Mouse (Mus musculus): ENCODE data around the gene Aamp.
"Not testable (repeated sequence)": the region's sequence is repeated elsewhere in the genome, so short reads cannot be mapped to it uniquely, and the experiment has no call there.

Gene Aamp

DNA sequence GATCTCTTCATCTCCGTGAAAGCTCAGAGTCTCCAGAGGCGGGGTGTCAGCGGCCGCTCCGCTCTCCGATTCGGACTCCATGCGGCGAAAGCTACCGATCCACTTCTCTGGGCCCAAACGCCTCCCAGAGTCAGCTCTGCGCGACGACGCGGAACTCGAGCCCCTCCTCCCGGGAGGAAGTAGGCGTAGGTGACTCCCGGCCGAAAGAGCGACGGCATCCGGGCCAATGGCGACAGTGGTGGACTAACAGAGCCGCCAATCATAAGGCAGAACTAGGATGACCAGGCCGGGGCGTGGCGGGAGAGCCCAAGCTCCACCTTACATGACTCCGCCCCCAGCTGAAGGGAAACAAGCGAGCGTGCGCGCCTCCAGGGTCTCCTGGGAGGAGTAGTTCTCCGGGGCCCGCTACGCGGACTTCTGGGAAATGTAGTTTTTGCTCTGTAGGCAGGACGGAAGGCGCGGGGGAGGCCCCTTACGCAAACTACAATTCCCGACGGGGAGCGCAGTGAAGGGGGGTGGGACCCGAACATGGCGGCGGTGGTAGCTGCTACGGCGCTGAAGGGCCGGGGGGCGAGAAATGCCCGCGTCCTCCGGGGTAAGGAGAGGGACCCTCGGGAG lies at the start of gene Aamp, which contains the start of gene Pnkd:
Gene Aamp, minus strand, starts transcription at position 196 of the 618 bp plus-strand sequence.
Gene Pnkd, plus strand, starts transcription at position 388 of the 618 bp plus-strand sequence.
- DNase-seq (ENCODE audit: low spot score in 2 of 2): peak; percentile 99 to 100

DNA sequence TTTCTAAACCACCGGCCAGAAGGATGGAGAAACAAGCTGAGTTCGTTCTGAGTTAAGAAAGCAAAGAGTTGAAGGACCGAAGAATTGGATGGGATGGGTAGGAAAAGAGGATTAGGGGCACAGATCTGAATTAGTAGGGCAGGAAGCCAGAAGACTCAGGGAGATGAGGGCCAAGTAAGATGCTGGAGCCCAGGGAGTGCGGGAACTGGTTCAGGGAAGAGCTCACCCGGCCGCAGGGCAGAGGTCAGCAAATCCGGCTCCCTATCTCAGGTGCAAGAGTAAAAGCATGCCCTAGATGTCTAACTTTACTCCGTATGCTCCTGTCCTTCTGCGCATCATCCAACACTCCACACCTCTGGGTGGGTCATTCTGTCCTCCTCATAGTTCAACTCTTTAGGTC lies 48.4 kb upstream of the Aamp start:
- no peak for DNase-seq (ENCODE audit: low spot score in 2 of 2)

DNA sequence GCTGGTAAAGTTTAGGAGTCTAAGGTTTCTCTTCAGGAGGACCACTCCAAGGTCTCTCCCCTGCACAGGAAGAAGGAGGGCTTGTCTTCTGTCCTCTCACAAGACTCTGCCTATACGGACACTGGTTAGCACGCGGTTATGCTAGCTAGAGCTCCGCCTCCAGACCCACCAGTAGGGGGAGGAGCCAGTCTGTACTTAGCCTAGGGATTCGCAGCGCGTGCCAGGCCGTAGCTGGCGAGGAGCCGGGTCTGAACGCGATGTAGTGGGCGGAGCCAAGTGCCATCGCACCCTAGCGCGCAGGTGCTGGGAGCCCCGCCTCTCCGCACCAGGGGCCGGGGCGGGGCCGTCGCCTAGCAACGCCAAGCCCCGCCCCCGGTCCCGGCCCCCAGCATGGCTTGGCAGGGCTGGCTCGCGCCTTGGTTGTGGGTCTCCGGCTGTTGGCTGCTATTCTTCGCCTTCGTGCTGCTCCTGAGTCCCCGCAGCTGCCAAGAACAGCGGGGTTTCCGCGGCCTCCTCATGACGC lies 47.8 kb upstream of the Aamp start:
- peak; percentile 93 to 95 for DNase-seq (ENCODE audit: low spot score in 2 of 2)

DNA sequence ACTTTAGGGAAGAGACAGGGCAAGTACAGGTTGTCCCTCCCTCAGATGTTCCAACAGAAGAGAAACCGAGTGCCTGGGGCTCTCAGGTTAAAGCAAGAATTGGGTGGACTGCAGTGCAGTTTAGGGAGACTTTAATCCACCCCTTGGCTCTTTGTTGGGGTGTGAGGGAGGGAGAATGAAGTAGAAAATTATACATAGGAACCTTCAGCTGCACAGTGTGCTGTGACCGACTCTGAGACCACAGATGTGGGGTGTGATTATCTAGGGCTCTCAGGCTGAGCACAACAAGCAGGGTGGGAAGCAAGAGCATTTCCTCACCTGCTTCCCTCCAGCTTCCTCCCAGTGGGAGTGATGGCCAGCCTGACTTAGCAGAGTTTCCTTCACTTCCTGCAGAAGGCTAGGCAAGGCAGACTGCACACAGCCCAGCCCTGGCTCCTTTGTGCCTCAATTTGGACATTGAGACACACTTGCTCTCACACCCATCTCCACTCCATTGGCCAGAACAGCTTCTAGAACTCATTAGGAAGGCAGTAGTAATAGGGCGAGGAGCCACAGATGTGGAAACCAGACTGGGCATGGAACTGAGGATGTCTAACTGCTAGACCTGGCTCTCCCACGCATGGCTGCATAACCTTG lies 46.6 kb upstream of the Aamp start:
- DNase-seq (ENCODE audit: low spot score in 2 of 2): no peak

DNA sequence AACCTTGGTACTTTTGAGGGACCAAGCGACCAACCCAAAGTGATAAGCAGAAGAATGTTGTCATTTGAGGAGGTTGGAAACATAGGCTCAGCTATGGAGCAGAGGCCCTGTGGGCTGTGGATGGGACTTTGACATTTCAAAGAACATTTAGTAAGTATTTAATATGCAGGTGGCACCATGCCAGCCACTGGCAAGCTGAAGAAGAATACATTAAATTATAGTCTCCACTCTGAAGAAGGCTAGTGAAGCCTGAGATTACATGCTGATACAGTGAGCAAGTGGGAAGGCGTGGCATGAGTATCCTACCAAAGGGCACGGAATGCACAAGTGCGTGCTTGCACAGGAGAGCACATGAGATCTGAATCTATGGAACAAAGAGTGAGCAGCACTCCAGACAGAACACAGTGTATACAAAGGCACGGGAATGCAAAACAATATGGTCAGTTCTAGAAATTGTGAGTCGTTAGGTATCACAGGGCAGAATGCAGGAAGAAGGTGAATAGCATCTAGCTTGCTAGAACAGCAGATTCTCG lies 45.4 kb upstream of the Aamp start:
- no peak for DNase-seq (ENCODE audit: low spot score in 2 of 2)

DNA sequence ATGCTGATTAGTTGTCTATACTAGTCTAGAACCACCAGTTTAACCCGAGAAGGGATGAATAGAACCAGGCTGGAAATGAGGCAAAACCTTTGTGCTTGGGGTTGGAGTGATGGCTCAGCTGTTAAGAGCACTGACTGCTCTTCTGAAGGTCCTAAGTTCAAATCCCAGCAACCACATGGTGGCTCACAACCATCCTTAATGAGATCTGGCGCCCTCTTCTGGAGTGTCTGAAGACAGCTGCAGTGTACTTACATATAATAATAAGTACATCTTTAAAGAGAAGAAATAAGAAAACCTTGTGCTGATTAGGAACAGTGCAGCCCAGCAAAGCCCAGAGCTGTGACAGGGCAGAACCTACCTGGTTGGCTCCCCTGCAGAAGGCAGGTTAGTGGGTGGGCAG lies 42.4 kb upstream of the Aamp start:
- DNase-seq (ENCODE audit: low spot score in 2 of 2): not testable (repeated sequence)

DNA sequence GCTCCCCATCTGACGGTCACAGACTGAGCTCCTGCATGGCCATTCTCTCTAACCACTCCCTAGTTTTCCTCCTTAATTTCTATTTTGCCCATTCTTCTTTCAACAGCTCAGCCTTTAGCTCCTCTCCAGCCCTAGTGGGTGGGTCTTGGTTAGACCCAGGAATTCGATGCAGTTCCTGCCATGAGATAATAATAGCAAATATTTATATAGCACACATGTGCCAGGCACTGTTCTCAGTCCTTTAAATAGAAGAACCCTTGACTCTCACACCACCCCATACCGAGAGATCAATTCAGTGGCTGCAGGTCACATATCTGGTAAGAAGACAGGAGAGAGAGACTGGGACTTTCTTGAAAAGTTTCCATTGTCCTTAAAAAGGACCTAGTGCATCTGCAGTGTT lies 36.9 kb upstream of the Aamp start:
- no peak for DNase-seq (ENCODE audit: low spot score in 2 of 2)

DNA sequence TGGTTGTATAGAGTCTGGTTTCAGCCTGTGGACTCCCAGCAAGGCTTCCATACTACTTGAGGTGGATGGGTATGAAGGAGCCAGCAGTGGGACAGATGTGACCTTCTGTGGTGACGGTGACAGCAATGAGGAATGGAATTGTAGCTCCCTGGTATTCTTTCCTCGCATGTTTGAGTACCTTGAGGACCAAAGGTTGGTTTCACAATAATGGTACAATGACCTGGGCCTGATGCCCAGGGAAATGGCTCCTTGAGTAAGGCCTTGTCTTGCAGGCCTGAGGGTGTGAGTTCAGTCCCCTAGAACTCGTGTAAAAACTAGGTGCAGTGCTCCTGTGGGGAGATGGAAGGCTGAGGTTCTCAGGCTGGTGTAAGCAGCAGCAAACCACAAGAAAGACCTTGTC lies 34.2 kb upstream of the Aamp start:
- DNase-seq (ENCODE audit: low spot score in 2 of 2): no peak

DNA sequence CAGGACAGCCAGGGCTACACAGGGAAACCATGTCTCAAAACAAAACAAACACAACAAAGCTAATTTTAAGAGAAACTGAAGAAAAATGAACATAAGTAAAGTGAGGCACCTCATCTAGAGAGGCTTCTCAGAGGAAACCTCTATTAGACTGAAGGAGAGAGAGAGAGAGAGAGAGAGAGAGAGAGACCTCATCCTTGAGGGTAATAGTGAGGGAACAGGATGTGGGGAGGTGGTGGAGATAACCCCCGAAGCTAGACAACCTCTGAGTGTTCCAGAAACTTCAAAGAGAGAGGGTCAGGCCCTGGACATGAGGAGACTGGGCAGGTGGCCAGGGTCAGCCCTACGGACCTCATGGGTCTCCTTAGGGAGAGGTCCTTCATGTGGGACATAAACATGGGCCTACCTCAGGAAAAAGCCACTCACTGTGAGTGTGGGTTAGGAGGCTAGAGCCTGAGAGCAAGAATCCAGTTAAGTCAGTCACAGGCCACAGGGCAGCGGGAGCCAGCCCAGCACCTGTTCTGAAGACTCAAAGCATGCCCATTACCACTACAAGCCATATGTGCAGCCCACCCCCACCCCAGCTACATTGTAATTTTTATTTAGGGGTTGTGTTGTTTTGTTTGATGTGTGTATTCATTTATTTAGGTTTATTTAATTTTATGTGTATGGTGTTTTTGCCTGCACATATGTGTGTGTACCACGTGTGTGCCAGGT lies 31.7 kb upstream of the Aamp start:
- no peak for DNase-seq (ENCODE audit: low spot score in 2 of 2)

DNA sequence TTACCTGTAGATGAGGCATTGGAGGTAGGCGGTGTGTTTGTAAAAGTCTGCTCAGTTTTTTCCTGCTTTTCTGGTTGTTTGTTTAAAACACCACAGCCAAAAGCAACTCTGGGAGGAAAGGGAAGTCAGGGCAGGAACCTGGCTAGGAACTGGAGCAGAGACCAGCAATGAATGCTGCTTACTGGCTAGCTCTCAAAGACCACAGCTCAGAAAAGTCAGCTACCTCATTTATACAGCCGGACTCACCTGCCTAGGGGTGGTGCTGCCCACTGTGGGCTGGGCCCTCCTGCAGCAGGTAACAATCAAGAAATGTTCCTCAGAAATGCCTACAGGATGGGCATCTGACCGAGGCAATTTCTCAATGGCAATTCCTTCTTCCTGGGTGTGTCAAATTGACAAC lies 30.3 kb upstream of the Aamp start:
- DNase-seq (ENCODE audit: low spot score in 2 of 2): no peak

DNA sequence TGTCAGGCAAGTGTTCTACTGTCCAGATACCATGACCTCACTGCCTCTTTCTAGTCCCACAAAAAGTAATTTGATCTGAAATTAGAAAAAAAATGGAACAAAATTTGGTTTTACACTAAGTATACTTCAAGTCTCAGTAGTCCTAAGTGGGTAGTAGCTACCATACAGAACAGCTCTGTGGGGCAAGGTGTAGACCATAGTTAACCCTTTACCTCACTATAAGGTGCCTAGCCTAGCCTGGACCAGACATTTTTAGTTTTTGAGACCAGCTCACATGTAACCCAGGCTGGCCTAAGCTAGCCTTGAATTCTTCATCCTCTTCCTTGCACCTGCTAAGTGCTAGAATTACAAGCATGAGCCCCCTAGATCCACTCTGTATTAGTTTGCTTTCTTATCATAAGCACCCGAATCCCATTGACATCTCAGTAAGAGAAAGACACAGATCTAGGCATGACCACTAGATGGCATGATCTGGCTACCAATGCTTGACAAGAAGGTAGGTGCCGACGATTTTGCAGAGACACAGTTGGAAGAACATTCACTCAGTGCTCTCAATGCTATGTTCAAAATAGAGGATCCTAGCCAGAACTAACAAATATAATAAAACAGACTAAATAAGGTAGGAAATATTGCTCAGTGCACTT lies 28.6 kb upstream of the Aamp start:
- peak in 1 of 2 experiments; percentile 58 for DNase-seq (ENCODE audit: low spot score in 2 of 2)

DNA sequence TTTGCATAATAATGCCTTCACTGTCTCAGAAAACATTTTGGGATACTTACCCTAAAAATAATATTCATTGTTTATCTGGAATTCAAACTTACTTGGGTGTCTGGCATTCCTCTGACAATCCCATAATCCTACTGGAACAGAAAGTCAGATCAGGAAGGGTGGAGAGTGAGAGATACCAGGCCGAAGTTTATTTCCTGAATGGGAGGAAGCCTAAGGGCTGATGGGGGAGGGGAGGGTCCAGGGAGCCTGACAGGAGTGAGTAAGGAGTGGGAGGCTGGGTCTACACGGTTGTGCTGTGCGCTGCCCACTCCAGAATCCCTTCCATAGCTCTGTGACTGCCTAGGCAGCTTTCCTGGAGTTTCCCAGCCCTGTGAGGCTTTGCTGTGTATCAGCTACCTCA lies 25.2 kb upstream of the Aamp start:
- DNase-seq (ENCODE audit: low spot score in 2 of 2): no peak

DNA sequence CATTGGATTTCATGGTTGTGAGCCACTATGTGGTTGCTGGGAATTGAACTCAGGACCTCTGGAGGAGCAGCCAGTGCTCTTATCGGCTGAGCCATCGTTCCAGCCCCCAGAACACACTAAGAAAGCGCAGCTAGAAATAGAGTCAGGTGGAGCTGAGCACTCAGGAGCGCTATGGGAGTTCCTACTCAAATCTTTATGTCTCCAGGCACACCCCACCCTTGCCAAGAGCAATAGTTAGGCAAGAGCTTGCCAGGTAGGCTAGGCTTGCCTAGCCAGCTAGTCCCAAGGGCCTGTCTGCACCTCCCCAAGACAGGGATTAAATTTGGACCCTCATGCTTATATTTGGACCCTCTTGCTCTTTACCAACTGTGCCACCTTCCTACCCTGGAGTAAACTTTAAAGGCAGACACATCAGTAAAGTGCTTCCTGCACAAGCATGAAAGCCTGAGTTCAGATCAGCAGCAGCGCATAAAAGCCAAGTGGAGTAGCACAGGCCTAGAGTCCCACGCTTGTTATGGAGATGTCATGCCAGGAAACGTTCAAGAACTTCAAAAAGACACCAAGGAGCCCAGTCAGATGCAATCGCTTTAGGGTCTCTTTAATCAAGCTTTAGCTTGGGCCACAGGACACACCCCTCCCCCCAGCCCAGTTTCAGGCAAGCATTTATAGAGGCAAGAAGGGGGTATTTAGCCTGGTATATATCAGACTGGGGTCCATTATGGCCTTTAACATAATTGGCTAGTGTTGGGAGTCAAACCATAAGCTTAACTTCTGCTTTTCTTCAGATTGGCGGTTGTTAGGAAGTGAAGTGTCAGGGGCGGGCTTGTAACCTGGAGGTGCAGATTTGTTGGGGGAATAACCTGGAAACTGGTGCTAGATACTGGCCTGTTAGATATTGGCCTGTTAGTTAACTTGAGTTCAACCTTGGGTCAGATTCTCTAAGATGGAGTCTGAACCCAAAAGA lies 23.7 kb upstream of the Aamp start:
- DNase-seq (ENCODE audit: low spot score in 2 of 2): no peak

DNA sequence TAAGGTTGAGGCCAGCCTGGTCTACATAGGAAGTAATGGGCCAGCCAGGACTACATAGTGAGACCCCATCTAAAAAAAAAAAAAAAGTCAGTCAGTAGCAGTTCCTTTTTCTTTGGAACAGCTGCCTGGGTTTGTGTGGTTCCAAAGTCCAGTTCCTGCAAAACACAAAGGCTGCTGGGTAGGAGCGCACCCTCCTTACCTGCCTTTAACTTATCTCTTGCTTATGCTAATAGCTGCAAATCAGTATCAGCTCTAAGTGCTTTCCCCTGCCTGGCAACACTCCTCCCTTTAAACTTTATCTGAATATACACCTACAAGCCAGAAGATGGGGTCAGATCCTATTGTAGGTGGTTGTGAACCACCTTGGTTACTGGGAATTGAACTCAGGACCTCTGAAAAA lies 22.6 kb upstream of the Aamp start:
- no peak for DNase-seq (ENCODE audit: low spot score in 2 of 2)

DNA sequence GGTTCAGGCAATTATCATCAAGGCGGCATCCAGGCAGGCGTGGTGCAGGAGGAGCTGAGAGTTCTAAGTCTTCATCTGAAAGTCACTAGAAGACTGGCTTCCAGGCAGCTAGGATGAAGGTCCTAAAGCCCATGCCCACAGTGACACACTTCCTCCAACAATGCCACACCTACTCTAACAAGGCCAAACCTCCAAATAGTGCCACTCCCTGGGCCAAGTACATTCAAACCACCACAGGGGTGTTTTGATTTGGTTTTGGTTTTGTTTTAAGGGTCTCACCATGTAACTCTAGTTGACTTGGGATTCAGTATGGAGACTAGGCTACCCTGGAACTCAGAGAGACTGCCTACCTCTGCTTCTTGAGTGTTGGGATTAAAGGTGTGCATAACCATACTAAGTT lies 21.0 kb upstream of the Aamp start, which contains the start of gene Tmbim1:
Gene Tmbim1, minus strand, starts transcription at position 101 of the 400 bp plus-strand sequence.
- no peak for DNase-seq (ENCODE audit: low spot score in 2 of 2)

DNA sequence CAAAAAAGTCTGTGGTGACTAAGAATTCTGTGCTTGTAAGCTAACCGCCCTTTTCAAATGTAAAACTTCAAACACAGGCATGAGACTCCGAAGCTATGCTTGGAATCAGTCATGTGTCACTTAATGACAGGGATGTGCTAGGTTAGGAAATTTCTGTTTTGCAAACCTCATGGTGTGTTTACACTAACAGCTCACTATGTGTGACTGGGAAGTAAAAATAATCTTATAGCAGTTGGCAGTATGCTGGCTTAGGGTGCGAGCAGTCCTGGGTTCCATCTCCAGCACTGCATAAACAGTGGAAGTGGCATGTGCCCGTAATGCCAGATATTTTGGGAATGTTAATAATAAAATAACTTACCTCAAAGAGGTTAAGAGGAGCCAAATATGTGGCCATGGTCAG lies 20.4 kb upstream of the Aamp start:
- DNase-seq (ENCODE audit: low spot score in 2 of 2): no peak

DNA sequence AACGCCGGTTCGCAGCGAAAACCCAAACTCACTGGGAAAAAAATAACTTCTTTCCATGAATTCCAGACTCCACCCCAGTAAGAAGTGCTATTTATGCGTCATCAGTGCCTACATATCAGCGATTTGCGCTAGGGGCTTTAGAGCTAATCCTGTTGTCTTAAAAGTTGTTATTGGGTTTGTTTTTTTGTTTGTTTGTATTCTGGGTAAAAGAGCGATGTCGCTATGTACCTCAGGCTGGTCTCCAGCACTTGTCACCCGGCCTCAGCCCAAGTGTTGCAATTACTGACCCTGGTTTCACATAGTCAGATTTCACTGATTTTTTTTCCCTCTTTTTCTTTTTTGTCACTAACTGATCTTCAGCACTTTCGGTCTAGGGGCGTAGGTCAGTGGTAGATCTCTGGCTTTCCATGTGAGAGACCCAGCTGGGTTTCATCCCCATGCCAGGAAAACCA lies 19.8 kb upstream of the Aamp start:
- no peak for DNase-seq (ENCODE audit: low spot score in 2 of 2)

DNA sequence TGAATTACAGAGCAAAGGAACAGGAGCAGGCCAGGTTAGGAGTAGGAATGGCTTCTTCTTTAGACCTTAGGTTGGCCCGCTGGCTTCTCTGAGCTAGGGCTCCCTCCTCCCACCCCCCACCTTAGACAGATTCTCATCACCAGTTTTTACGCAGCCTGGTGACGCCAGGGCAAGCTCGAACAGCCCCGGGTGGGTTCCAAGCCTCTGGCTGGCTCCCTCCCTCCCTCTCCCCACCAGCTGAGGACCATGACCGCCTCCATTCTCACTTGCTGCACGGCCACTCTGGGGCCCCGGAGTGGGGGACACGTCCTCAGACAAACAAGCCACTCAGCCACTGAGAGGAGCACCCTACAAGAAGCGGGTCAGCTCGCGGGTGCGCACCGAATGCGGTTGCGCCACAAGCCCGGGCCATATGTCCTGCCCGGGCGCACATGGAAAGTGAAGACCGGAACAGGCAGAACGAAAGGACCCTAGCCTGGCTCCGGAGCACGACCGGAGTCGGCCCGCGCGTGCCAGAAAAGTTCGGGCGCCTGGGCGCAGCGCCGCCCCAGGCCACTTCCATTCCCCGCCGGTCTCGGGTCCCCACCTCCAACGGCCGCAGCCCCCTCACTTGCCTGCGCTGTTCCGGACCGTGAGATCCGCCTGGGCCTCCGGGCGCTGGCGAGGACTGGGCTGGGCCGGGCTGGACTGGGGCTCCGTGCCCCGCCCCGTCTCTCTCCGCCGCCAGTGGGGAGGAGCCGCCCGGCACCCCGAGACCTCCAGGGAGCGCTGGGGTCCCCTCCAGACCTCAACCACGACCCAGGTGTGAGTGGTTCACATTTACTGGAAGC lies 19.2 kb upstream of the Aamp start:
- DNase-seq (ENCODE audit: low spot score in 2 of 2): peak; percentile 65 to 85

DNA sequence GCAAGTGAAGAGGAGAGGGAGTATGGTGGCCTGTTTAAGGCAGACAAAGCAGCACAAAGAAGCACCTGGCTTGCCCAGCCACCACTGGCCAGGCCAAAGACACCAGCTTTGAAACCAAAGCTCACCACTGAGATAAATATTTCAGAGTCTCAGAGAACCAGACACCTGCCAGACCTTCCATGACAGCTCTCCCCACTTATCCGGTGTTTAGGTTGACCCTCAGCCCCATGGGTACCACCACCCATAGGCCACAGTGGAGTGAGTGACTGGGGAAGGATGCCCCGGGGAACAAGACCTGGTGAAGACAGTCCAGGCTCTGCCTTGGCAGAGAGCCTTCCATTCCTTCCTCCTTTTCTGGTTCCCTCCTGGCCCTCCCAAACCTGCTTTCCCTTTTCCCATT lies 18.3 kb upstream of the Aamp start:
- DNase-seq (ENCODE audit: low spot score in 2 of 2): no peak

DNA sequence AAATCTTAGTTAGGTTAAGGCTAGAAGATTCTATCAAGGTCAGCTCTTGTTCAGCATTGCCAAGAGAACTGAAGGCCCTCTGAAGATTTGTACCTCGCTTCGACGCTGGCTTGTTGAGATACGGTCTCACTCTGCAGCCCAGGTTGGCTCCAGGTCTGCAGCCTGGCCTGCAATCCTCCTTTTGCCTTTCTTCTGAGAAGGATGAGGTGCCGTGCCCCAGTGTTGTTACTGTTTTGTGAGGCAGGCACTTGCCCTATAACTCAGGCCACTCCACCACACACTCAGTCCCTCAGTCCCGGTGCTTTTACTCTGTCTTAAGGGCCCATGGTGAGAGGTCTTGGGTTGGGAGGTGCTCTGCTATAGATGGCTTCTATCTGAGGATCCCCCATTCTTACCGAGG lies 17.7 kb upstream of the Aamp start:
- DNase-seq (ENCODE audit: low spot score in 2 of 2): no peak
